Comparison of ENCODE assay signal across 8 mouse cellular contexts in genomic region chr2:32574901-32575585, GRCm38 (mm10). TPM values are rescaled to one million over a fixed set of nuclear protein-coding genes. Genes with fewer than 3 reads are reported as not detected.
DNase-seq lines count a peak whose midpoint lies in the region; ATAC-seq and TF ChIP-seq lines count a peak whose summit lies in the region.

No protein-coding gene starts in this region.

- H3K9me3 ChIP-seq in heart, embryonic 11.5 days (replicated peaks; ENCODE audit: control insufficient read depth, low read length) = no peaks in the 10 kb centered on the region
- no peaks in the 10 kb centered on the region for H3K9me3 ChIP-seq in liver, embryonic 15.5 days (replicated peaks)
- H3K9me3 ChIP-seq in neural tube, embryonic 12.5 days = no peaks in the 10 kb centered on the region

- no peak for ATAC-seq in heart, embryonic 11.5 days (replicated peaks; ENCODE audit: insufficient number of reproducible peaks, low FRiP score, low TSS enrichment)
- no peak for ATAC-seq in liver, embryonic 15.5 days (ENCODE audit: insufficient read depth)
- 0 out of 2 replicates have a peak, but pooled peaks have one; percentile 37 for ATAC-seq in neural tube, embryonic 12.5 days (ENCODE audit: low FRiP score, low read depth)

- peaks cover 4% of the 10 kb centered on the region for H3K4me1 ChIP-seq in testis, adult 2 months (ENCODE audit: control insufficient read depth, insufficient read depth, low read length)
- peaks cover 10% of the 10 kb centered on the region for H3K4me1 ChIP-seq in heart, embryonic 11.5 days (ENCODE audit: control insufficient read depth, insufficient read depth, low read length)
- peaks cover 33% of the 10 kb centered on the region for H3K4me1 ChIP-seq in liver, embryonic 15.5 days (replicated peaks)
- peaks cover 8% of the 10 kb centered on the region for H3K4me1 ChIP-seq in neural tube, embryonic 12.5 days

- TF ChIP-seq POLR2A in testis, adult 2 months (IDR thresholded peaks at IDR 0.05; ENCODE audit: control insufficient read depth, low read depth, low read length) = no peak

- no peaks in the 10 kb centered on the region for H3K36me3 ChIP-seq in testis, adult 2 months (ENCODE audit: control insufficient read depth, insufficient read depth, low read length)
- H3K36me3 ChIP-seq in heart, embryonic 11.5 days (ENCODE audit: control insufficient read depth, insufficient read depth, low read length) = peaks cover 3% of the 10 kb centered on the region; the same call in 1 of the 2 replicates
- peaks cover 14% of the 10 kb centered on the region; the same call in 1 of the 2 replicates for H3K36me3 ChIP-seq in liver, embryonic 15.5 days (replicated peaks)
- H3K36me3 ChIP-seq in neural tube, embryonic 12.5 days = 0 out of 2 replicates have a peak, but pooled peaks cover 6% of the 10 kb centered on the region

- H3K27me3 ChIP-seq in testis, adult 2 months (ENCODE audit: control insufficient read depth, insufficient read depth, low read length) = peaks cover 2% of the 10 kb centered on the region
- H3K27me3 ChIP-seq in heart, embryonic 11.5 days (ENCODE audit: control insufficient read depth, insufficient read depth, low read length) = peaks cover 42% of the 10 kb centered on the region
- peaks cover 50% of the 10 kb centered on the region for H3K27me3 ChIP-seq in liver, embryonic 15.5 days
- H3K27me3 ChIP-seq in neural tube, embryonic 12.5 days (replicated peaks) = peaks cover 29% of the 10 kb centered on the region

- 2% methylated on average over 26 of the region's 26 CpGs for WGBS in heart, embryonic 11.5 days (ENCODE audit: insufficient replicate concordance)
- 4% methylated on average over 26 of the region's 26 CpGs for WGBS in liver, embryonic 15.5 days (ENCODE audit: insufficient replicate concordance)
- WGBS in neural tube, embryonic 12.5 days = 2% methylated on average over 26 of the region's 26 CpGs

- no peak overlapping the region for H3K27ac ChIP-seq in testis, adult 2 months (ENCODE audit: control insufficient read depth, insufficient read depth, low read depth, low read length)
- H3K27ac ChIP-seq in heart, embryonic 11.5 days (ENCODE audit: low read depth, low read length) = no peak overlapping the region
- H3K27ac ChIP-seq in liver, embryonic 15.5 days (replicated peaks) = no peak overlapping the region
- H3K27ac ChIP-seq in neural tube, embryonic 12.5 days = no peak overlapping the region

- peak overlapping the region; percentile 86 for H3K4me3 ChIP-seq in testis, adult 2 months (ENCODE audit: control insufficient read depth, low read depth, low read length)
- H3K4me3 ChIP-seq in heart, embryonic 11.5 days (ENCODE audit: low read depth, low read length) = peak overlapping the region; percentile 42
- peak overlapping the region; percentile 39 for H3K4me3 ChIP-seq in liver, embryonic 15.5 days (replicated peaks)
- peak overlapping the region; percentile 51 for H3K4me3 ChIP-seq in neural tube, embryonic 12.5 days

- no peak for DNase-seq in testis, postnatal 14 days (ENCODE audit: low spot score)
- peak; percentile 41 to 71 for DNase-seq in cerebellum, postnatal 4 days (ENCODE audit: low spot score in 2 of 2)
- peak; percentile 68 for DNase-seq in kidney, postnatal 10 days
- DNase-seq in thymus, postnatal 36 days = peak; percentile 66 to 68

- peak overlapping the region; percentile 82 for H3K4me2 ChIP-seq in heart, embryonic 11.5 days
- H3K4me2 ChIP-seq in liver, embryonic 15.5 days = peak overlapping the region; percentile 73
- peak overlapping the region; percentile 96 for H3K4me2 ChIP-seq in neural tube, embryonic 12.5 days (replicated peaks)

- TF ChIP-seq CTCF in testis, adult 2 months (IDR thresholded peaks at IDR 0.05; ENCODE audit: control insufficient read depth, insufficient read depth, insufficient replicate concordance, low read depth, low read length) = peak; percentile 47; the same call in 1 of the 2 replicates

- H3K9ac ChIP-seq in heart, embryonic 11.5 days (ENCODE audit: low read depth, low read length) = peak overlapping the region; percentile 53; the same call in 1 of the 2 replicates
- H3K9ac ChIP-seq in liver, embryonic 15.5 days = no peak overlapping the region
- peak overlapping the region; percentile 57 for H3K9ac ChIP-seq in neural tube, embryonic 12.5 days

RNA-seq across cellular contexts. Expression of gene 9430097D07Rik, which starts 0.4 kb away (rescaled TPM):
- polyA plus RNA-seq in testis, adult 2 months (2012; rRNA removed) = 2.2 and 2.3 TPM in 2 replicates
- 0.17 TPM in 1 of 2 replicates, not detected in the other for polyA plus RNA-seq in heart, embryonic 11.5 days (2014; fragmentation: Nextera tagmentation; extraction: Ambion mirVana)
- not detected in 2 replicates for polyA plus RNA-seq in liver, embryonic 15.5 days (2015; fragmentation: Nextera tagmentation; extraction: Ambion mirVana)
- polyA plus RNA-seq in neural tube, embryonic 12.5 days (2016; fragmentation: Nextera tagmentation; extraction: Ambion mirVana) = 0.25 and 0.69 TPM in 2 replicates

RNA-seq across cellular contexts. Expression of gene Pip5kl1, which starts 0.4 kb away (rescaled TPM):
- polyA plus RNA-seq in testis, adult 2 months (2012; rRNA removed) = 39.7 and 47.8 TPM in 2 replicates
- 0.31 and 0.51 TPM in 2 replicates for polyA plus RNA-seq in heart, embryonic 11.5 days (2014; fragmentation: Nextera tagmentation; extraction: Ambion mirVana)
- polyA plus RNA-seq in liver, embryonic 15.5 days (2015; fragmentation: Nextera tagmentation; extraction: Ambion mirVana) = 0.22 TPM in 1 of 2 replicates, not detected in the other
- 3.9 and 4.0 TPM in 2 replicates for polyA plus RNA-seq in neural tube, embryonic 12.5 days (2016; fragmentation: Nextera tagmentation; extraction: Ambion mirVana)

RNA-seq across cellular contexts. Expression of gene Dpm2, which starts 4.4 kb away (rescaled TPM):
- polyA plus RNA-seq in testis, adult 2 months (2012; rRNA removed) = 100 and 110 TPM in 2 replicates
- polyA plus RNA-seq in heart, embryonic 11.5 days (2014; fragmentation: Nextera tagmentation; extraction: Ambion mirVana) = 81.7 and 85.3 TPM in 2 replicates
- polyA plus RNA-seq in liver, embryonic 15.5 days (2015; fragmentation: Nextera tagmentation; extraction: Ambion mirVana) = 48.2 and 49.0 TPM in 2 replicates
- 121 and 124 TPM in 2 replicates for polyA plus RNA-seq in neural tube, embryonic 12.5 days (2016; fragmentation: Nextera tagmentation; extraction: Ambion mirVana)

RNA-seq across cellular contexts. Expression of gene St6galnac4, which starts 11.9 kb away (rescaled TPM):
- polyA plus RNA-seq in testis, adult 2 months (2012; rRNA removed) = 1.4 and 1.6 TPM in 2 replicates
- 32.9 and 40.9 TPM in 2 replicates for polyA plus RNA-seq in heart, embryonic 11.5 days (2014; fragmentation: Nextera tagmentation; extraction: Ambion mirVana)
- polyA plus RNA-seq in liver, embryonic 15.5 days (2015; fragmentation: Nextera tagmentation; extraction: Ambion mirVana) = 7.9 and 8.5 TPM in 2 replicates
- polyA plus RNA-seq in neural tube, embryonic 12.5 days (2016; fragmentation: Nextera tagmentation; extraction: Ambion mirVana) = 20.4 and 21.4 TPM in 2 replicates

RNA-seq across cellular contexts. Expression of gene St6galnac6, which starts 24.5 kb away (rescaled TPM):
- polyA plus RNA-seq in testis, adult 2 months (2012; rRNA removed) = 17.6 and 24.7 TPM in 2 replicates
- polyA plus RNA-seq in heart, embryonic 11.5 days (2014; fragmentation: Nextera tagmentation; extraction: Ambion mirVana) = 8.3 and 9.3 TPM in 2 replicates
- 11.6 and 11.7 TPM in 2 replicates for polyA plus RNA-seq in liver, embryonic 15.5 days (2015; fragmentation: Nextera tagmentation; extraction: Ambion mirVana)
- polyA plus RNA-seq in neural tube, embryonic 12.5 days (2016; fragmentation: Nextera tagmentation; extraction: Ambion mirVana) = 10.1 and 11.5 TPM in 2 replicates
